Mouse (Mus musculus) adrenal gland, postnatal 14 days (tissue): ENCODE results near the gene Hmgb1. TPM values are rescaled to one million over a fixed set of nuclear protein-coding genes. Genes with fewer than 3 reads are reported as not detected.

ENCODE experiments used
- DNase-seq: peaks from one replicate; pipeline ENCODE4 v3.0.0; 2021; ENCODE audit warnings: mixed read lengths
- total RNA-seq: library from RNA; stranded (reverse); gene quantifications from 2 replicates; pipeline ENCODE4 v1.2.3, GENCODE M21; 2021

Gene Hmgb1
- total RNA-seq, 1 experiment from 2014 or later: 199 TPM

DNA sequence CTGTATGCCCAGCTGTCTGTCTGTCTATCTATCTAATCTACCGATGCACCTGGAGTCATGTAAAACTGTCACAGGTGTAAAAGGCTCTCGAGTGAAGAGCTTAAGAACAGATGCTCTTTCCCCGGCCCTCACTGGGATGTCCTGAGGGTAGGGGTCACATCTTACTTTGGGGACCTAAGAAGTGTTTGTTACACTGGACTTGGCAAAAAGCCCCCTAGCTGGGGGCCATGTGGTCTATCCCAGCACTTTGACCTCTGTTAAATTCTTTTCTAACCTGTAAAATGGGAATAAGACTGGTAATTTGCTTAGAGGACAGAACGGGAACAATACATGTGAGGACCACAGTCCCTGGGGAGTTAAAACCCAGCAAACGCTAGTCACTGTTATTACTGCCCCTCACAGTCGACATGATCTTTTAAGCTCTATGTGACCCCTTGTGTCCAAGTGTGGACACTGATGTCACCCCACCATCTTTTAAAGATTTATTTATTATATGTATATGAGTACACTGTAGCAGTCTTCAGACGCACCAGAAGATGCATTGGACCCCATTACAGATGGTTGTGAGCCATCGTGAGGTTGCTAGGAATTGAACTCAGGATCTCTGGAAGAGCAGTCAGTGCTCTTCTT is 80.1 kb downstream of the Hmgb1 start:
- DNase-seq: no peak

- no peak for DNase-seq
These were observed 82.4 kb downstream of the Hmgb1 start for GRCm38 (mm10) chr5:149101869-149102268.

GRCm38 (mm10) chr5:149100091-149100490 is 84.2 kb downstream of the Hmgb1 start:
- DNase-seq: no peak

DNA sequence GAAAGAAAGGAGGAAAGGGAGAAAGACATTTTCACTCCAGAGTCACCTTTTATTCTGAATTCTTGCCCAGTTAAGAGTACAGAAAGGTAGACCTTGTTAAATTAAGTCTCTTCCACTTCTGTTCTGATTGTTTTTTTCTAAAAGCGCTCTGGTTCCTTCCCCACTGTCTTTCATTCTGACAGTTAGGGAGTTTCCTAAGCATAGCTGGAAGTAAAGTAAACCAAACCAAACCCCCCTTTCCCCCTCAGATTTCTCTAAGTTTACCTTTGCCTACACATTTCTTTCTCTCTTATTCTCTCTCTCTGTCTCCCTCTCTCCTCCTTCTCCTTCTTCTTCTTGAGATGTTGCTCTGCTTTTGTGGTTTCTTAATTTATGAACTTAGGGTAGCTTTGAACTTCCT is 85.3 kb downstream of the Hmgb1 start:
- no peak for DNase-seq

DNA sequence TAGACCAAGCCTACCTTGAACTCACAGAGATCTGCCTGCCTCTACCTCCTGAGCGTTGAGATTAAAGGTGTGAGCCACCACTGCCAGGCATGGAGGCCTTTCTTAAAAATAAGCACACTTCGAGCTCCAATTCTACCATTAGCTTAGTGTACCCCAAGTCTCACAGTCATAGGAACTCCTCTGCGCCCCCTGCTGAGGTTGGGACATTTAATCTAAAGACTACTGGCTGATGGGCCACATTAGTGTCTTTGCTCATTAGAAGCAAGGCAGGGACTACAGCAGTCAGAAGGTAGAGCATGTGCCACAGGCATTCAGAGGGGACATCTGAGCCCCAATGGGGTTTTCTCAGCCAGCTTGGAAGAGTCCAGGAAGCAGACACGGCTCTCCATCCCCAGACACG is 86.4 kb downstream of the Hmgb1 start:
- DNase-seq: no peak

GRCm38 (mm10) chr5:149096284-149096683 is 88.0 kb downstream of the Hmgb1 start:
- no peak for DNase-seq

GRCm38 (mm10) chr5:149092926-149093325 is 91.4 kb downstream of the Hmgb1 start:
- no peak for DNase-seq

GRCm38 (mm10) chr5:149092526-149092925 is 91.8 kb downstream of the Hmgb1 start:
- no peak for DNase-seq

DNA sequence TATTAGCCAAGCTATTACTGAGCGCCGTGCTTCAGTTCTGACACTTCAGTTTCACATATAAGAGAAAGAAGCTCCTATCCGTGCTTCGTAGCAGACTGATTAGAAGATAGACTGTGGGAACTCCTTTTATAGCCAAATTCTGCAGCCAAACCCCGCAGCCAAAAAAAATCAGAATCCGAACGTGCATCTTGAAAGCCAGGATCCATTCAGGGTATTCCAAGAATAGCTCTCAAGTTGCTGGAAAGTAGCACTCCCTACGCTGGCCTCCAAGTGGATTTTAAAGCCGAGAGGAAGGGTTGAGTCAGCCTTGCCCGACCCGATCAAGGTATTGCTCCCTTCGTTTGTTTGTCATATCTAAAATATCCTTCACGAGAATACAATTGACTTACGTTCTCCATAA is 93.0 kb downstream of the Hmgb1 start:
- no peak for DNase-seq

DNA sequence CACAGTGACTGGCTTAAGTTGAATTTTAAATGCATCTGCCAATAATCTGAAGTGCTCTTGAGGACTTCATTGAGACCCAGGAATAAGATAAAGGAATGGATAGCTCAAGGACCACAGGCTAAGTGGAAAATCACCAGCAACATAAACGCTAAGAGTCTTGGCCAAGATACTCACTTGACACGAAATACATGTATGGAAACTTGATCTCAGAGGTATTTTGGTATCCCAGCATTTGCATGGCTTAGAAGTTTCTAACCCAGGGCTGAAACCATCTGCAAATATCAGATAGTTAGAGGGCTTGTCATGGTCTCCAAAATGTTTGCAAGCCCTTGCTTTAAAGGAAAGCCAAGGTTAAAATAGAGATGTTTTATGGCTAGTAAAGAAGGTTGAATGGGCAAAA is 94.4 kb downstream of the Hmgb1 start:
- DNase-seq: no peak

DNA sequence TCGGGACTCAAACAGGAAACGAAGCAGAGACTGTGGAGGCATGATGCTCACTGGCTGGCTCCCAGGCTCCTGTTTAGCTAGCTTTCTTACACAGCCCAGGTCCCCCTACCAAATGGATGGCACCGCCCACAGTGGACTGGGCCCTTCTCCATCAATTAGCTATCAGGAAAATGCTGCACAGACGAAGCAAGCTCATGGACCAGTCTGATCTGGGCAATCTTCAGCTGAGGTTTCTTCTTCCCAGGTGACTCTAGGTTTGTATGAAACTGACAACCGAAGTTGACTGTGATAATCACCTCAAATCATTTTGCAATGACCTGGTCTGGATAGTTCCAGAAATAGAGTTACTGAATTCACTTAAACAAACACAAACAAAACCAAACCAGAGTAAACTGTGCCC is 94.8 kb downstream of the Hmgb1 start:
- no peak for DNase-seq

- no peak for DNase-seq
These were observed 95.4 kb downstream of the Hmgb1 start for GRCm38 (mm10) chr5:149088891-149089290.

DNA sequence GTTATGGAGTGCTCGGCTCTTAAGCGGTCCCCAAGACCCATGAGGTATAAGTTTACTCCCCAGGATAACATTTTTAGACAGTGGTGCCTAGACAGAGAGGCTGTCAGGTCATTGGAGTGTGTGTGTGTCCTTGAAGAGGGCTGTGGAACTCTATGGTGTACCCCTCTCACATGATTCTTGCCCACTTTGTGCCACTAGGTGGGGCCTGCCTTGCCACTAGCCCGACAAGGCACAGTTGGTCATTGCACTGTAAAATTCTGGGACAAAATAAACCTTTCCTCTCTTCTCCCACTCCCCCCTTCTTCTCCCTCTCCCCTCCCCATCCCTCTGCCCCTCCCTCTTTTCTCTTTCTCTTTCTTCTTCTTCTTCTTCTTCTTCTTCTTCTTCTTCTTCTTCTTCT is 96.1 kb downstream of the Hmgb1 start:
- DNase-seq: no peak

DNA sequence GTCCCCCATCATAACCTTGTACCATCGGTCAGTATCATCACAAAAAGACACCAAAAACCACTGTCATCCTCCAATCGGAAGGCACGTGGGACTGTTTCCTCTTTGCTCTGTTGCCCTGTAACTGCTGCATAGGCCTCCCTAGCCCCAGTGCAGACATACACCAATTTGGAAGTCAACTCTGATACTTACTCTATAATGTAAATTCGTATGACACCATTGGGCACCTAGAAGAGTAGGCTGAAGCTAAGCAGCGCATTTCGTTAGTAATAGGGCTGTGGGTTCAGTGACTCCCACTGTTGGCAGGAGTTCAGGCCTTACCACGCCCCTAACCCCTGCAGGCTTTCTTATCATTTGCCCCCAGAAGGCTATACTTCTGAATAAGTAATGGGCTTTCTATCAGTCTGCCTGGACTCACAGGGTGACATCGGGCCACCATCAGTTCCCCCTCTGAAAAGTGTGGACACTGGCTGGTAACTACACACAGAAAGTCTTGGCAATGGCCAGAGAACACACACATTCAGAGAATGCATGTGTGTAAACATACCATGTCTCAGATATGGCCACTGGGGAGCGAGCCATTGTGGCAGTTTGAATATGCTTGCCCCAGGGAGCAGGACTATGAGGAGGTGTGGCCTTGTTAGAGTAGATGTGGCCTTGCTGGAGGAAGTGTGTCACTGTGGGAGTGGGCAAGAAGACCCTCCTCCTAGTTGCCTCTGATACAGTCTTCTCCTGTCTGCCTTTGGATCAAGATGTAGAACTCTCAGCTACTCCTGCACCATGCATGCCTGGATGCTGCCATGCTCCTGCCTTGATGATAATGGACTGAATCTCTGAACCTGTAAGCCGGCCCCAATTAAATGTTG is 97.7 kb downstream of the Hmgb1 start:
- no peak for DNase-seq

GRCm38 (mm10) chr5:149080466-149080865 is 103.8 kb downstream of the Hmgb1 start:
- DNase-seq: no peak

DNA sequence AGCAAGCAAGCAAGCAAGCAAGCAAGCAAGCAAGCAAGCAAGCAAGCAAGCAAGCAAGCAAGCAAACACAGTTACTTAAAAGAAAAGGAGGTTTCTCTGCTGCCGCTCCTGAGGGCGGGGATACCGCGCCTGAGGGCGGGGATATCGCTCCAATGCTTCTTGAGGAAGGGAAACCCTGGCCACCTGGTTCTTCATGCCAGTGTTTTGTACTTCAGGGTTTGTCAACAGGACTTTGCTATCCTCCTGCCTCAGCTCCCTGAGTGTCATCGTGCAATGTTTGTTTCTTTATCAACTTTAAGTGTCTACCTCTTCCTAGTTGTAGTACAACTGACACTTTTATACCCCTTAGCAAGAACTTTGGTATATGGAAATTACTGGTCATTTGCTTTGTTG is 104.5 kb downstream of the Hmgb1 start:
- DNase-seq: no peak

DNA sequence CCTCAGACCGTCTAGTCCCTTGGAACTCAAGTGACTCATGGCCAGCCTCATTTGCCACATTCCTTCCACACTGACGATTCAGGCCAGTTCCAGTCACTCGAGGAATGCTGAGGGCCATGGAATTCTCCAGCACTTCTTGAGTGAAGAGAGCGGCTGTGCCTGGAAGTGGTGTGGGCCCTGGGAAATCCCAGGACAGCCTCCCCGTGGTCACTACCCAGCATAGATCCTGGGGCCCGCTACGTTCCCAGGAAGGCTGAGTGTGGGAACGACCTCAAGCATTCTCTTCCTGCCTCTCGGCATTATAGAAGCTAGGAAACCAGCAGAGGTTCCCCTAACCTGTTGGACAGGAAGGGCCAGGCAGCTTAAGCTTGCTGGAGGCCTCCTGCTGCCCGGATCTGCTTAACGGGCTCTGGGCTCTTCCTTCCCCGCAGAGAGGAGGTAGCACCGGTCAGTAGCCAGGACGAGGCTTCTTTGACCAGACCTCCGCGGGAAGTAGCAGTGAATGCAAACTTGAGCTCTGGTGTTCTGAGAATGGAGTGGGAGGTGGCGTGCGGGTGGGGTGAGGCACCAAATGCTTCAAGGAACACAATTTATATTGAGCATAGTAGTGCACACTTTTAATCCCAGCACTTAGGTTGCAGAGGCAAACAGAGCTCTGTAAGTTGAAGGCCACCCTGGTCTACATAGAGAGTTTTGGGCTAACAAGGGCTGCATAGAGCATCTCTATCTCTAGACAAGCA is 105.1 kb downstream of the Hmgb1 start:
- peak; percentile 26 for DNase-seq

DNA sequence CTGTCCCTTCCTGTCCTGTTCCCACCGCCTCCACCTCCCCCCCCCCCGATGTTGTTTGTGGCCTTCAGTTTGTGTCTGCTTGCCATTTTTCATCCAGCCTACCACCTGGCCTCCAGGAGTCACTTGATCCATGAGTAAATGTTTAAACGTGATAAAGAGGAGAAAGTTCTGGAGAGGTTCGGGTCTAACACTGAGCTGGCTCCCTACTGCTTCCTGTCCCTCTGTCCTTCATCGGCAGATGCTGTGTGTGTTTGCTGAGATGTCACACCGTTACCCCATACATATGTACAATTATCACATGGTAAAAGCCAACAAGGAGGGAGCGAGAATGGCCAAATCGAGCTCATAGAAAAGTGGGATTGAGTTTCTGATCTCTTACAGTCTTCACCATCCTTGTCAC is 107.2 kb downstream of the Hmgb1 start:
- DNase-seq: no peak

- DNase-seq: no peak
These were observed 112.7 kb downstream of the Hmgb1 start for GRCm38 (mm10) chr5:149071546-149071945.

GRCm38 (mm10) chr5:149068745-149069144 is 115.5 kb downstream of the Hmgb1 start:
- DNase-seq: no peak

DNA sequence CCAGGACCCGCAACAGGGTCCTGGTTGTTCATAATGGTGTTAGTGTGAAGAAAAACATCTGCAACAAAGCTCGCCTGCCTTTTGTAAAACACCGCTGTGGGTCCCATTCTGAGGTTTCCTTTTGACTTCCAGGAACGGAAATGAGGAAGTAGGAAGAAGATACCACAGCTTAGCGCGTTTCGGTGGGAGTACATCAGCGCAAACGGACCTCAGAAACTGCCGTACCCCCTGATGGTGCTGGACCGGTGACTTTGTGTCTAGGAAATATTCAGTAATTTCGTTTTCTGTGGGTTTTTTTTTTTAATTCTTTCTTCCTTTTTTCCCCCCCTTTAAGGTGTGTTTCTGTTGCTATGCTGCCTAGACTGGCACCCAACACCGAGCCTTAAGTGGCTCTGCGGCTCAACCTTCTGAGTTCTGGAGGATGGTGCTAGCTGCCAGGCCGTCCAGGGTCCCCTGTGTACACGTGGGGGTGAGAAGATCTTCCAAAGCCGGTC is 116.0 kb downstream of the Hmgb1 start:
- no peak for DNase-seq

DNA sequence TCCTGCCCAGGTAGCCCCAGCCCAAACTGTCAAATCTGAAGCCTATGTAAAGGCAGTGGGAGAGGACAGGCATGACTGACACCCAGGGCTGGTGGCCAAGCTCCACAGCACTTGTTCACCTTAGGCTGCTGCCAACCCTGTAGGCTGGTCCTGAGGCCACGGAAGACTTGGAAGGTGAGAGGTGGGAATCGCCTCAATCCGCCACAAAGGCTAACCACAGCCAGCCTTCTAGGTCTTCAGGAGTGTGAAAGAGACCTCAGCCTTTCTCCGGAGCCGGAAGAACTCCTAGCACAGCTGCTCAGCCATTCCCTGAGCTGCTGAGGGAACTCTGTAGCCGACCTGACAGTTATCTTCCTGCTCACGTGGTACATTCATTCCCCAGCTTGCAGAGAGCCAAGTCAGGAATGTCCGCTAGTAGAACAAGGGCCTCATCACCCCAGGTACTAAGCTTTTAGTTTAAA is 116.8 kb downstream of the Hmgb1 start:
- no peak for DNase-seq

DNA sequence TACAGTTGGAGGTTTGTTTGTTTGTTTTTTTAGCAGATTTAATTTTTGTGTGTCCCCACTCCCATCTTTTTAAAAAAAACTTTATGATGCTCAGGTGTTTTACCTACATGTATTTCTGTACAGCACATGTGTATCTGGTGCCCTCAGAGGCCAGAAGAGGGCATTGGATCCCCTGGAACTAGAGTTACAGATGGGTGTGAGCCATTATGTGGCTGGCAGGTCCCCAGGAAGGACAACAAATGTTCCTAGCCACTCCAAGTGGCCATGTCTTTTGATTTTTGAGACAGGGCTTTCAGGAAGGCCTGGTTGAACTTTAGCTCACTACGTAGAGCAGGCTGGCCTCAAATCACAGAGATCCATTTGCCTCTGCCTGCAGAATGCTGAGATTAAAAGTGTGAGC is 121.5 kb downstream of the Hmgb1 start:
- DNase-seq: no peak
